Mouse (Mus musculus) olfactory bulb, adult 2 months (tissue): ENCODE data around the gene Isg20.

Source experiments
- CTCF ChIP-seq: fragments of 200-500 bp; IDR thresholded peaks from 2 replicates; pipeline ENCODE4 v1.5.1; 2012; ENCODE audit warnings: low read depth, mild to moderate bottlenecking, low read length, moderate library complexity; ENCODE audit not compliant: insufficient read depth
- POLR2A ChIP-seq: fragments of 200-500 bp; IDR thresholded peaks from 2 replicates; pipeline ENCODE4 v1.6.1; 2012; ENCODE audit warnings: mild to moderate bottlenecking, low read depth, low read length, moderate library complexity; ENCODE audit not compliant: insufficient read depth

DNA sequence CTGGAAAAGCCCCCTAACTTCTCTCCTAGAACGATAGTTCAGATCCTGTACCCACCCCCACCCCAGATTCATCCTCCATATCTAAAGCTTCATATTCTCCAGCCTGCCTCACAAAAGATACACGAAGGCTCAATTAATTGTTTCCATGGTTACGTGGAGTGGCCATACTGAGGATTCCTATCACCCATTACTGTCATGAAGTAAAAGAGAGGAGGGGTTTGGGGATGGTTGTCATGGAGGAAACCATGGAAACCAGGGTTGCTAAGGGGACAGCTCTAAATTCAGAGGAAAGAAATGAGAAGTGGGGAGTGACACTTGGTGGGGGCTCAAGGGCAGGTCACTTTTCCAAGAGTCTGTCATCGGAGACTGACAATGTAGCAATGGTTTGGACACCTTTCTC, 26.7 kb upstream of the Isg20 start:
- TF ChIP-seq POLR2A (no peak), CTCF (no peak)
